ENCODE assay signal across 9 mouse cellular contexts in the genomic region with DNA sequence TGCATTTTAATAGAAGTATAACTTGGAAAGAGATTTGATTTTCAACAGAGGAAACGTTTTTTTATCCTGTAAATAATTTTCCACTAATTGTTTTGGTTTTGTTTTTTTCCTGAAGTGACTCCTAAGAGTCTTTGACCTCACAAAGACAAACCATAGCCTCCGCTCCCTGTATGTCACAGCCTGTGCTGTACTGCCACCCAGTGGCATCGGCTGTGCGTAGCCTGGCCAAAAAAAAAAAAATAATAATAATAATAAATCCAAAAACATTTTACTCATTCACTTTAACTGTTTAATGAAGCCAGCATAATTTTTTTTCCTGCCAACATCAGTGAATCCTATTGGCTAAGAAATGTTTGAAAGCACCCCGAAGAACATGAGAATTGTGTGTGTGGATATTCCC.
A peak's percentile ranks its signal among the peaks of the same experiment; 100 is the strongest.
DNase-seq lines count a peak whose midpoint lies in the region; ATAC-seq lines count a peak whose summit lies in the region.
"Had no signal": no experiment of that assay in that cellular context is flagged by ENCODE, and none has a peak within 500 bp of the region (broad histone marks: within the 10 kb centered on the region; RNA-seq: fewer than 3 reads in every experiment).

No protein-coding gene starts in this region.

- no peak overlapping the region for H3K4me3 ChIP-seq in neural tube, embryonic 15.5 days (replicated peaks)
- H3K4me3 ChIP-seq: myocyte had no signal

- H3K9me3 ChIP-seq in neural tube, embryonic 15.5 days (replicated peaks) = no peaks in the 10 kb centered on the region

- H3K27me3 ChIP-seq in neural tube, embryonic 15.5 days (replicated peaks) = no peaks in the 10 kb centered on the region

- intact Hi-C loops in gastrocnemius, postnatal 14 days (cut with DNase I; ENCODE audit: low total_unique reads) = no loop called here

- peak; percentile 13 for DNase-seq in gastrocnemius, postnatal 14 days
- no peak for DNase-seq in gastrocnemius, postnatal 4 days (ENCODE audit: low spot score in 2 of 2)
- no peak for DNase-seq in neural tube, embryonic 10.5 days (ENCODE audit: extremely low spot score, low spot score)
- DNase-seq in embryo, embryonic 10.5 days (ENCODE audit: low spot score) = peak; percentile 64
- DNase-seq in natural killer cell, adult 2 months (ENCODE audit: low spot score in 2 of 2) = no peak
- DNase-seq in right cerebral cortex, postnatal 14 days = no peak

- no peak overlapping the region for H3K9ac ChIP-seq in neural tube, embryonic 15.5 days (replicated peaks)

- WGBS in neural tube, embryonic 15.5 days = 46% methylated on average over 5 of the region's 5 CpGs

- H3K36me3 ChIP-seq in neural tube, embryonic 15.5 days = no peaks in the 10 kb centered on the region

- no peaks in the 10 kb centered on the region for H3K4me1 ChIP-seq in neural tube, embryonic 15.5 days

- 0 out of 2 replicates have a peak overlapping the region, but pooled peaks have one; percentile 23 for H3K27ac ChIP-seq in neural tube, embryonic 15.5 days (replicated peaks)

- ATAC-seq in neural tube, embryonic 15.5 days (ENCODE audit: low FRiP score) = no peak; the same call in 1 of the 2 replicates
- ATAC-seq in megakaryocyte-erythroid progenitor cell, adult 5-6 weeks (replicated peaks; ENCODE audit: low FRiP score, low TSS enrichment, poor library complexity, severe bottlenecking) = peak; percentile 75; the same call in 1 of the 2 replicates

- H3K4me2 ChIP-seq in neural tube, embryonic 15.5 days = no peak overlapping the region

Comparison
In these comparisons a context has a peak if more than half of its experiments do, and no peak if none do; other contexts are left out.
1. DNase-seq: peak in gastrocnemius, postnatal 14 days (single experiment) and embryo, embryonic 10.5 days (single experiment); none in gastrocnemius, postnatal 4 days (0 of 2), neural tube, embryonic 10.5 days (single experiment), natural killer cell, adult 2 months (0 of 2) and right cerebral cortex, postnatal 14 days (single experiment).